Mouse (Mus musculus): ENCODE measurements at regions not wholly inside any gene's neighbourhood (a gene's known extent, or its start where the extent isn't known, plus 50 kb on each side); places are given as distances from the start of the nearest gene placed in this dataset.

DNA sequence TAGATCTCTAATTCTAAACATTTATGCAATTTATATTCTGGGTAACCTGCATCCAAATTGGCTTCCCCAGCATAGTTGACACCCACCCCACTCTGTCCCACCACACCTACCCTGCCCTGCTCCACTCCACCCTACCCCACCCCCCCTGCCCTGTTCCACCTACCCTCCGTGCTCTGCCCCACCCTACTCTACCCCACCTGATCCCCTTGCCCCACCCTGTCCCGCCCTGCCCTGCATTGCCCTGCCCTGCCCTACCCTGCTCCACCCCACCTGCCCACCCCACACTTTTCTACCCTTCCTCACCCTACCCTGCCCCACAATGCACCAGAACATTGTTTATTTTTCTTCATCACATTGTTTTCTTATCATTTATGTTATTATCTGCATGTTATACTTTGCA is 185.6 kb upstream of the Fam3c start:
- Histone ChIP-seq H3K4me1 (ENCODE audit: control insufficient read depth, insufficient read depth, low read length) (peaks cover 1% of the 10 kb centered on the region), H3K36me3 (ENCODE audit: control insufficient read depth, insufficient read depth, low read length, poor library complexity, severe bottlenecking) (no peaks in the 10 kb centered on the region), H3K27me3 (ENCODE audit: control insufficient read depth, insufficient read depth, low read length, poor library complexity, severe bottlenecking) (no peaks in the 10 kb centered on the region), H3K9ac (ENCODE audit: low read depth, poor library complexity, severe bottlenecking) (no peak overlapping the region), H3K9me3 (replicated peaks; ENCODE audit: control insufficient read depth, insufficient read depth, low read length, poor library complexity, severe bottlenecking) (no peaks in the 10 kb centered on the region), H3K4me3 (ENCODE audit: low read depth, low read length) (no peak overlapping the region), H3K27ac (ENCODE audit: insufficient read depth, low read length) (no peak overlapping the region)
- TF ChIP-seq POLR2A (IDR thresholded peaks at IDR 0.05; ENCODE audit: insufficient read depth, low read length) (no peak), EP300 (IDR thresholded peaks at IDR 0.05; ENCODE audit: insufficient read depth, low read depth, low read length) (no peak), CTCF (IDR thresholded peaks at IDR 0.05; ENCODE audit: low read depth, low read length) (no peak)

DNA sequence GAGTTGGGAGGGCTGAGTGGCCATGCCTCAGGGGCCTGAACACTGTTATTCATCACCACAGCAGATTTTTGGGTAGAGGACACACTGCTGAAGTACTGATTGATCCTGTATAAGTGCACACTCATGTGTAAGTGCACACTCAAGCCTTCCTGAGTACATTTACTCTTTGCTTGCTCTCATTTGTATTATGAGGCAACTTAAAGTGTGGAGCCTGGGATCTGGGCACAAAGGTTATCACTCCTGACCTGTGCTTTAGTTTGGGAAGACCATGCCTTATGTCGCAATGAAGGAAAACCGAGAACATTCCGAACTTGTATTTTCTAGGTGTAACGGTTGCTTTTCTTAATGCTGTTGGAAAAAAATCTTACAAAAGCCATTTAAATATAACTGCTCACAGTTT is 182.2 kb upstream of the Fam3c start:
- Histone ChIP-seq H3K9ac (ENCODE audit: low read depth, poor library complexity, severe bottlenecking) (no peak overlapping the region), H3K36me3 (ENCODE audit: control insufficient read depth, insufficient read depth, low read length, poor library complexity, severe bottlenecking) (no peaks in the 10 kb centered on the region)

DNA sequence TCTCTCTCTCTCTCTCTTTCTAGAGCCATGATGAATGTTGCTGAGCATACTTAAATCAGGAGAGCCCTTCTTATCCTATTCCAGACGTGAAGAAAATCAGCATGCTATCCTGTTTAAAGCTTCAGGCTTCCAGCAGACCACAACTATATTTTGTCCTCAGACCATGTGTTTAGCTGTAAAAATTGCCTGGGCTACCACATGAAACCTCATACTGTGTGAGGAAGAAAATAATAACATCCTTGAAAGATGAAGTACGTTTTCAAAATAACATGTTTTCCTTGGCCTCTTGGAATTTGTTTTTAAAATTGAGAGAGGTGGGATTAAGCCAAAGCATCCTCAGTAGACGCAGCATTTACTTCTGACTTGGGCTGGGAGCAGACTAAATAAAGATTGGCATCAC is 168.3 kb upstream of the Fam3c start:
- Histone ChIP-seq H3K4me1 (ENCODE audit: control insufficient read depth, insufficient read depth, low read length) (no peaks in the 10 kb centered on the region), H3K4me3 (ENCODE audit: low read depth, low read length) (no peak overlapping the region), H3K27me3 (ENCODE audit: control insufficient read depth, insufficient read depth, low read length, poor library complexity, severe bottlenecking) (no peaks in the 10 kb centered on the region), H3K36me3 (ENCODE audit: control insufficient read depth, insufficient read depth, low read length, poor library complexity, severe bottlenecking) (no peaks in the 10 kb centered on the region), H3K9ac (ENCODE audit: low read depth, poor library complexity, severe bottlenecking) (no peak overlapping the region), H3K27ac (ENCODE audit: insufficient read depth, low read length) (no peak overlapping the region), H3K9me3 (replicated peaks; ENCODE audit: control insufficient read depth, insufficient read depth, low read length, poor library complexity, severe bottlenecking) (no peaks in the 10 kb centered on the region)
- TF ChIP-seq CTCF (IDR thresholded peaks at IDR 0.05; ENCODE audit: low read depth, low read length) = no peak
- TF ChIP-seq EP300 (IDR thresholded peaks at IDR 0.05; ENCODE audit: insufficient read depth, low read depth, low read length) = no peak
- TF ChIP-seq POLR2A (IDR thresholded peaks at IDR 0.05; ENCODE audit: insufficient read depth, low read length) = no peak

More for the DNA sequence above, 182.2 kb upstream of the Fam3c start:
- H3K4me3 ChIP-seq (ENCODE audit: low read depth, low read length) = no peak overlapping the region
- H3K4me1 ChIP-seq (ENCODE audit: control insufficient read depth, insufficient read depth, low read length) = peaks cover 1% of the 10 kb centered on the region
- H3K9me3 ChIP-seq (replicated peaks; ENCODE audit: control insufficient read depth, insufficient read depth, low read length, poor library complexity, severe bottlenecking) = no peaks in the 10 kb centered on the region
- TF ChIP-seq EP300 (IDR thresholded peaks at IDR 0.05; ENCODE audit: insufficient read depth, low read depth, low read length) = no peak
- no peak for TF ChIP-seq CTCF (IDR thresholded peaks at IDR 0.05; ENCODE audit: low read depth, low read length)
- TF ChIP-seq POLR2A (IDR thresholded peaks at IDR 0.05; ENCODE audit: insufficient read depth, low read length) = no peak
- H3K27ac ChIP-seq (ENCODE audit: insufficient read depth, low read length) = no peak overlapping the region
- no peaks in the 10 kb centered on the region for H3K27me3 ChIP-seq (ENCODE audit: control insufficient read depth, insufficient read depth, low read length, poor library complexity, severe bottlenecking)

DNA sequence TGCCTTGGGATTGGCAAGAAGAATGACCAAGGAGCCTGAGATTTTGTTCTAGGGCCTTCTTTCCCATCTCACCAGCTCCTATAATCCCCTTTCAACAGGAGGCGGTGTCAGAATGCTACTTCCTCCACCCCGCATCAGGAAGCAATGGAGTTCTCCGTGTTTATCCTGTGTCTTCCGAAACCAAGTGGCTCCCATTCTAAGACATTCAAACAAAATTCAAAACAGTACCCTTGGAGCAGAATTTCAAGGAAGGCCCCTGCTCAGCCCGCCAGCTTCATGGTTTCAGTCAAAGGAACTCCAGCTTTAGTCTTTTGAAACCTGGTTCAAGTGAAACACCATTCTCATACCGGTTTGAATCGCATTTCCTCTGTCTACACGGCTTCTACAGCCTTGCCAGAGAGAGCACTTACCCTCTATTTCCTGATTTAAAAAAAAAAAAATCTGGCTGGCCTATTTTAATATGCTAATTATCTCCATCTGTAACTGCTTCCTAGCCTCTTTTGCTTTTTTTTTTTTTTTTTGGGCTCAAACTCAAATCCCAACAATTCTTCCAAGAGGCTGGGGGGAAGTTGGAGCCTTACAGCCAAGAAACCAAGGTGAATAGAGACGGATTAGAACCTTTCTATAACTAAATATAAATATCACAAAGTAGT is 167.7 kb upstream of the Fam3c start:
- Histone ChIP-seq H3K9me3 (replicated peaks; ENCODE audit: control insufficient read depth, insufficient read depth, low read length, poor library complexity, severe bottlenecking) (no peaks in the 10 kb centered on the region), H3K4me3 (ENCODE audit: low read depth, low read length) (no peak overlapping the region), H3K4me1 (ENCODE audit: control insufficient read depth, insufficient read depth, low read length) (no peaks in the 10 kb centered on the region), H3K9ac (ENCODE audit: low read depth, poor library complexity, severe bottlenecking) (no peak overlapping the region), H3K36me3 (ENCODE audit: control insufficient read depth, insufficient read depth, low read length, poor library complexity, severe bottlenecking) (no peaks in the 10 kb centered on the region), H3K27ac (ENCODE audit: insufficient read depth, low read length) (no peak overlapping the region), H3K27me3 (ENCODE audit: control insufficient read depth, insufficient read depth, low read length, poor library complexity, severe bottlenecking) (no peaks in the 10 kb centered on the region)
- TF ChIP-seq CTCF (IDR thresholded peaks at IDR 0.05; ENCODE audit: low read depth, low read length) (no peak), POLR2A (IDR thresholded peaks at IDR 0.05; ENCODE audit: insufficient read depth, low read length) (no peak), EP300 (IDR thresholded peaks at IDR 0.05; ENCODE audit: insufficient read depth, low read depth, low read length) (no peak)

DNA sequence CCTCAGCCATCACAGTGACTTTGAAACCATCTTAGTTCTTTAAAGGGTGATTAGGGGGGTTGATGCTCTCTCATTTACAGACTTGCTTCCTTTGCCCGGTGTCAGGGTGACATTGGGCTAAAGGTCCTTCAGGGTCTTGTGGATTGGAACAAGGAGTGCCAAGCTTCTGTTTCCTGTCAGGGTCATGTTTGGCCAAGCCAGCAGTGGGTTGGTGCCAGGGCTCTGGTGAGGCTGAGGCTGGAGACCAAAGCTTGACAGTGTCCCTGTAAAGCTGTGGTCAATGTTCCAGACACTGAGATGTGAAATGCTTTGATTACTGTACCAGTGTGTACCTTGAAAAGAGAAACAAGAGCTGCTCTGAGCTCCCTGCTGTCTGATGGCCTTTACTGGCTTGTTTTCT is 150.8 kb upstream of the Fam3c start:
- H3K27ac ChIP-seq (ENCODE audit: insufficient read depth, low read length) = no peak overlapping the region
- TF ChIP-seq CTCF (IDR thresholded peaks at IDR 0.05; ENCODE audit: low read depth, low read length) (no peak), EP300 (IDR thresholded peaks at IDR 0.05; ENCODE audit: insufficient read depth, low read depth, low read length) (no peak), POLR2A (IDR thresholded peaks at IDR 0.05; ENCODE audit: insufficient read depth, low read length) (no peak)
- no peak overlapping the region for H3K4me3 ChIP-seq (ENCODE audit: low read depth, low read length)

DNA sequence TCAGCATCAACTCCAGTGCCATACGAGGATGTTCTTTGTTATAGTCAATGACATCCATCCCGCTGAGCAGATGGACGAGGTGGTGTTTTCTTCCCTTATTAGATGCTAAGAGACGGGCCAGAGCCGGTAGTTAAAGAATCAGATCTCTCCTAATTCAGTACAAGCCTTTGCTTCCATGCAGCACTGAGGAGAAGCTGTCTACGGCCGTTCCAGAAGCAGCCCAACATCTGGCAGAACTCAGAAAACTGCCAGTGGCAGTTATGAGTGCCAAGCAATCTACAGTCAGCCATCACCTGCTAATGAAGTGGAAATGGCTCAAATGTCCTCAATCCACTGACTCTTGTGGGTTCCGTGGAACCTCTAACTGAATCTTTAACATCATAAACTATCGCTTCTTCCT is 141.3 kb upstream of the Fam3c start:
- no peak for TF ChIP-seq POLR2A (IDR thresholded peaks at IDR 0.05; ENCODE audit: insufficient read depth, low read length)
- no peak for TF ChIP-seq EP300 (IDR thresholded peaks at IDR 0.05; ENCODE audit: insufficient read depth, low read depth, low read length)
- TF ChIP-seq CTCF (IDR thresholded peaks at IDR 0.05; ENCODE audit: low read depth, low read length) = no peak
- no peaks in the 10 kb centered on the region for H3K9me3 ChIP-seq (replicated peaks; ENCODE audit: control insufficient read depth, insufficient read depth, low read length, poor library complexity, severe bottlenecking)
- H3K36me3 ChIP-seq (ENCODE audit: control insufficient read depth, insufficient read depth, low read length, poor library complexity, severe bottlenecking) = no peaks in the 10 kb centered on the region
- no peak overlapping the region for H3K9ac ChIP-seq (ENCODE audit: low read depth, poor library complexity, severe bottlenecking)
- H3K4me3 ChIP-seq (ENCODE audit: low read depth, low read length) = no peak overlapping the region
- no peaks in the 10 kb centered on the region for H3K4me1 ChIP-seq (ENCODE audit: control insufficient read depth, insufficient read depth, low read length)
- no peaks in the 10 kb centered on the region for H3K27me3 ChIP-seq (ENCODE audit: control insufficient read depth, insufficient read depth, low read length, poor library complexity, severe bottlenecking)
- H3K27ac ChIP-seq (ENCODE audit: insufficient read depth, low read length) = no peak overlapping the region

More for the DNA sequence above, 150.8 kb upstream of the Fam3c start:
- no peaks in the 10 kb centered on the region for H3K4me1 ChIP-seq (ENCODE audit: control insufficient read depth, insufficient read depth, low read length)
- H3K36me3 ChIP-seq (ENCODE audit: control insufficient read depth, insufficient read depth, low read length, poor library complexity, severe bottlenecking) = no peaks in the 10 kb centered on the region
- H3K9me3 ChIP-seq (replicated peaks; ENCODE audit: control insufficient read depth, insufficient read depth, low read length, poor library complexity, severe bottlenecking) = no peaks in the 10 kb centered on the region
- H3K27me3 ChIP-seq (ENCODE audit: control insufficient read depth, insufficient read depth, low read length, poor library complexity, severe bottlenecking) = no peaks in the 10 kb centered on the region; the same call in 1 of the 2 replicates
- no peak overlapping the region for H3K9ac ChIP-seq (ENCODE audit: low read depth, poor library complexity, severe bottlenecking)

Data from ES-Bruce4 (cell line).